Mouse (Mus musculus) ES-E14 (cell line): ENCODE measurements at regions not wholly inside any gene's neighbourhood (a gene's known extent, or its start where the extent isn't known, plus 50 kb on each side); places are given as distances from the start of the nearest gene placed in this dataset.

Experiments used
- DNase-seq: peaks from one replicate; pipeline ENCODE4 v3.0.0-alpha.2; 2013; ENCODE audit warnings: low read depth, low spot score
- H3K27ac ChIP-seq: 2 replicates; pipeline ENCODE4 v1.5.1; 2012; ENCODE audit warnings: low read depth, mild to moderate bottlenecking, low read length, moderate library complexity, mixed read lengths; ENCODE audit not compliant: poor library complexity, insufficient read depth, severe bottlenecking
- H3K36me3 ChIP-seq: 2 replicates; pipeline ENCODE4 v1.6.1; 2012; ENCODE audit warnings: mild to moderate bottlenecking, low read length, moderate library complexity, mixed read lengths; ENCODE audit not compliant: control insufficient read depth, poor library complexity, insufficient read depth, severe bottlenecking
- H3K4me1 ChIP-seq, 2 experiments: fragments of 150-350 bp in 1 of 2; sonication (generic) in 1 of 2; 2 replicates each; pipeline ENCODE4 v1.6.1; 2012; ENCODE audit warnings: low read length in 2 of 2, mild to moderate bottlenecking in 1 of 2, mixed read lengths in 1 of 2; ENCODE audit not compliant: control insufficient read depth in 2 of 2, insufficient read depth in 2 of 2, poor library complexity in 1 of 2
- H3K4me3 ChIP-seq, 2 experiments: fragments of 150-350 bp in 1 of 2; sonication (generic) in 1 of 2; 2 replicates each; pipeline ENCODE4 v1.5.1; 2012; ENCODE audit warnings: low read length in 2 of 2, low read depth in 1 of 2, mild to moderate bottlenecking in 1 of 2, mixed read lengths in 1 of 2; ENCODE audit not compliant: insufficient read depth in 1 of 2, poor library complexity in 1 of 2, severe bottlenecking in 1 of 2
- H3K9ac ChIP-seq: 2 replicates; pipeline ENCODE4 v1.6.1; 2012; ENCODE audit warnings: low read depth, mild to moderate bottlenecking, low read length, mixed read lengths; ENCODE audit not compliant: poor library complexity, insufficient read depth, severe bottlenecking
- H3K9me3 ChIP-seq: fragments of 150-350 bp; sonication (generic); 2 replicates; pipeline ENCODE4 v1.6.1; 2012; ENCODE audit warnings: low read depth, mild to moderate bottlenecking, low read length; ENCODE audit not compliant: control insufficient read depth, insufficient read depth
- CHD2 ChIP-seq: IDR thresholded peaks from 2 replicates; pipeline ENCODE4 v1.6.1; 2014; ENCODE audit warnings: mild to moderate bottlenecking, low read depth, low read length, inconsistent platforms
- HCFC1 ChIP-seq: IDR thresholded peaks from 2 replicates; pipeline ENCODE4 v1.6.1; 2012; ENCODE audit warnings: low read length, inconsistent platforms, borderline replicate concordance; ENCODE audit not compliant: insufficient read depth
- MAFK ChIP-seq: IDR thresholded peaks from 2 replicates; pipeline ENCODE4 v1.6.1; 2014; ENCODE audit warnings: mild to moderate bottlenecking, low read depth, low read length, inconsistent platforms; ENCODE audit not compliant: insufficient read depth
- ZC3H11A ChIP-seq: IDR thresholded peaks from 2 replicates; pipeline ENCODE4 v1.6.1; 2012; ENCODE audit warnings: low read depth, mild to moderate bottlenecking, inconsistent platforms, low read length, borderline replicate concordance
- ZNF384 ChIP-seq: IDR thresholded peaks from 2 replicates; pipeline ENCODE4 v1.6.1; 2012; ENCODE audit warnings: low read depth, low read length, inconsistent platforms
- in situ Hi-C, 2 experiments: fragments of 600-800 bp; cut with MboI; formaldehyde crosslinking; loops; one replicate each; pipeline ENCODE4 v1.15.1; 2025; ENCODE audit warnings: low sequenced_read_pairs in 2 of 2, inconsistent platforms in 1 of 2; ENCODE audit not compliant: unreplicated experiment in 2 of 2

DNA sequence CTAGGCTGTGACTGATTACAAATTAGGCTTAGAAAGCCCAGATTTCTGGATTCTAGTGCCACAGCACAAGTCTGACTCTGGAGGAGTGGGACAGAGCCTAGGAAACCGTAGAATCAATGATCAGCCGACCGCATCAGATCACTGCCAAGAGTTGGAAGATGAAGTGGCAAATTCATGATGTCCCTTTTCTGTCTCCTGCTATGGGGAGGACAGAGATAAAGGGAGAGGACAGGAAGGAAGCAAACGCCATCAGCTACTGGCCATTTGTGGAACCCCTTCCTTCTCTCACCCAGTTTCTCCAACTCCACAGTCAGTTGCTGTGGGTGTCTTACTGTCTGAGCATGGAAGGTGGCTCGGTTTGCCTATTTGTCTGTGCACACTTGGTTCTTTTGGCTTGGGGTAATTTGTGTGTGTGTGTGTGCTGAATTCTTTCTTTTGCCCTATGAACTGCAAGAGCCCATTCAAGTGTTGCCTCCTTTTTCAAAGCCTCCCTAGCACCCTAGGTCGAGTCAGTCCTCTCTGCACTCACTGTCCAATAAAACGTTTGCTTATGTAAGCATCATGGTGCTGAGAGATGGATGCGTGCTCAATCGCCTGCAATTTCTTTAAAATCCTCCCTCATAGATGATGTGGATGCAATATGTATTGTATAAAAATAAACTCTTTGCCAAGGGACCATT, 231.7 kb upstream of the Krr1 start:
- Histone ChIP-seq H3K4me3 (no peak overlapping the region), H3K9me3 (no peaks in the 10 kb centered on the region), H3K27ac (no peak overlapping the region), H3K9ac (no peak overlapping the region), H3K36me3 (no peaks in the 10 kb centered on the region), H3K4me1 (no peaks in the 10 kb centered on the region)
- in situ Hi-C loops = no loop called here
- TF ChIP-seq HCFC1 = no peak
- TF ChIP-seq ZC3H11A = no peak
- TF ChIP-seq ZNF384 = no peak
- TF ChIP-seq CHD2 = no peak
- TF ChIP-seq MAFK = no peak
- DNase-seq = no peak

DNA sequence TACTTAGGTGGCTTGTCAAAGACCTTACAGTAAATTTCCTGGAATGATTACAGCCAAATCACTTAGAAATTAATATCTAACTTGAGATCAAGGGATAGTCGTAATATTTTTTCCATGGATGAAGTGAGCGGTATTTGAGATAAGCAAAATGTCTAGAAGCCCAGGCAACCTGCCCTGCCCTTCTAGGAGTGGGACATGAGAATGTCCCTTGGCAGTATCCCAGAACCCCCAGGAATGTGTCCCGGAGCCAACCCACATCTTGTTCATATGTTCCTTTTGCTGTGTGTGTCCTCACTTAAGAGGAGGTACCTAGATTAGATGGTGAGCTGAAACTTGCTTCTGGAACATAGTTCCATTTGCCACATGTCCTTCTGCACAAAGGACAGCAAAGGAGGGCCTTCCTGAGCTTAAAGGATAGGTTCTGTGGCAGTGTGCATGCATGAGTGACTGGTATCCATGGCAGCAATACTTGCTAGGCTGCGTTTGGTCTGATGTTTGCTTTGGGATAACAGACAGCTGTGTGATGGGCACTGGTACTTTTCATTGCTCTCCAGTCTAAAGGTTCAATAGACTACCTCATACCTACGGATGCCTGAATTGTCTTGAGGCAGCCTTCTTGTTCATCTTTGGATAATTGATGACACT, 231.0 kb upstream of the Krr1 start:
- Histone ChIP-seq H3K4me1 (no peaks in the 10 kb centered on the region), H3K9ac (no peak overlapping the region), H3K36me3 (no peaks in the 10 kb centered on the region), H3K27ac (no peak overlapping the region), H3K4me3 (no peak overlapping the region), H3K9me3 (no peaks in the 10 kb centered on the region)
- DNase-seq = no peak
- in situ Hi-C loops = no loop called here
- TF ChIP-seq ZNF384 = no peak

DNA sequence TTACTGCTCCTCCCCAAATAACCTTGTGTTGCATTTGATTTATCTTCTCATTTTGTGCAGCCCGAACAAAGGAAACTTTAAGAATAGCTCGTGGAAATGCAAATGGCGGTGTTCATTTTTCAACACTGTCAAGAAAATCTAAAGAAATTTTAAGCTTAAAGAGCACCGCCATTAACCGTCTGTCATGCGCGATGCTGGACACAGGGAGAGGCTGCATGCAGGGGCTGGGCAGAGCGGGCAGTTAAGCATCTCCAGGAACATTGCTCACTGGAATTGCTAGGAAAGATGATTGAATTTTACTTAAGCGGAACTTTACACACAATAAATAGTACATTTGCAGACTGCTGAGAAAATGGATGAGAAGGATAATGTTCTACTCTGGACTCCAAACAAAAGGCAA, 229.2 kb upstream of the Krr1 start:
- in situ Hi-C loops = no loop called here
- TF ChIP-seq CHD2 = no peak
- no peak for TF ChIP-seq HCFC1
- no peak for TF ChIP-seq MAFK
- no peak for TF ChIP-seq ZC3H11A
- TF ChIP-seq ZNF384 = no peak
- no peaks in the 10 kb centered on the region for H3K4me1 ChIP-seq
- no peaks in the 10 kb centered on the region for H3K36me3 ChIP-seq
- no peak overlapping the region for H3K27ac ChIP-seq
- DNase-seq = no peak
- H3K4me3 ChIP-seq = no peak overlapping the region
- no peak overlapping the region for H3K9ac ChIP-seq
- no peaks in the 10 kb centered on the region for H3K9me3 ChIP-seq

DNA sequence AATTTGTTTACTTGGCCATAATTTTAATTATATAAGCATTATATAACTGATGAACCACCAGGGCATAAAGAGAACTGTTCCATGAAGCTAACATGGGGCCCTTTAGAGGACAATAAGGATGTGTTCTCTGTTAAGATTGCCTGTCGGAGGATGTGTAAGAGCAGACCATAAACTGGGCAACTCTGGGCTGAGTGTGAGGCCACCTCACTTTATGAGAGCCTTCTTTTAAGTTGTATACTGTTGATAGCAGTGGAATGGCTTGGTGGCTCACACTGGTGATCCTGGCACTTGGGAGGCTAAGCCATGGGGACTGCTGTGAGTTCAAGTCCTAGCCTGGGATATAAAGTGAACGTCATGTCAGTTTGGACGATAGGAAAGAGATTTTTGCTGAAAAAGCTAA, 227.3 kb upstream of the Krr1 start:
- no peak for DNase-seq
- Histone ChIP-seq H3K9me3 (no peaks in the 10 kb centered on the region), H3K4me1 (no peaks in the 10 kb centered on the region), H3K4me3 (no peak overlapping the region), H3K9ac (no peak overlapping the region), H3K27ac (no peak overlapping the region), H3K36me3 (no peaks in the 10 kb centered on the region)
- no peak for TF ChIP-seq ZNF384
- TF ChIP-seq ZC3H11A = no peak
- no peak for TF ChIP-seq HCFC1
- TF ChIP-seq CHD2 = no peak
- no peak for TF ChIP-seq MAFK
- in situ Hi-C loops = no loop called here
